Mouse (Mus musculus): ENCODE data around the gene Iqschfp. TPM values are rescaled to one million over a fixed set of nuclear protein-coding genes. Genes with fewer than 3 reads are reported as not detected.
A peak's percentile ranks its signal among the peaks of the same experiment; 100 is the strongest.

Iqschfp gene
- polyA plus RNA-seq, 1 experiment from 2014 or later = 0.10 TPM

GRCm38 (mm10) chr3:68563922-68564321 lies 671.9 kb downstream of the Iqschfp start:
- WGBS = 65% methylated on average over 8 of the region's 8 CpGs
- H3K4me2 ChIP-seq = no peak overlapping the region
- ATAC-seq (ENCODE audit: insufficient read depth, low FRiP score, low read depth) = no peak

GRCm38 (mm10) chr3:68564978-68565674 lies 673.1 kb downstream of the Iqschfp start:
- 75% methylated on average over 10 of the region's 10 CpGs for WGBS
- H3K9ac ChIP-seq = no peak overlapping the region
- no peaks in the 10 kb centered on the region for H3K9me3 ChIP-seq
- no peak overlapping the region for H3K27ac ChIP-seq
- no peaks in the 10 kb centered on the region for H3K27me3 ChIP-seq (replicated peaks)
- H3K4me2 ChIP-seq = no peak overlapping the region
- H3K4me3 ChIP-seq (replicated peaks) = no peak overlapping the region
- no peaks in the 10 kb centered on the region for H3K4me1 ChIP-seq
- H3K36me3 ChIP-seq = no peaks in the 10 kb centered on the region
- ATAC-seq (ENCODE audit: insufficient read depth, low FRiP score, low read depth) = no peak

More at GRCm38 (mm10) chr3:68563922-68564321, 671.9 kb downstream of the Iqschfp start:
- H3K36me3 ChIP-seq = no peaks in the 10 kb centered on the region
- 0 out of 2 replicates have a peak, but pooled peaks cover 2% of the 10 kb centered on the region for H3K4me1 ChIP-seq
- H3K9me3 ChIP-seq = no peaks in the 10 kb centered on the region
- no peak overlapping the region for H3K27ac ChIP-seq
- no peak overlapping the region for H3K4me3 ChIP-seq (replicated peaks)
- no peak overlapping the region for H3K9ac ChIP-seq
- no peaks in the 10 kb centered on the region for H3K27me3 ChIP-seq (replicated peaks)

GRCm38 (mm10) chr3:68565675-68566055 lies 673.6 kb downstream of the Iqschfp start:
- no peak overlapping the region for H3K27ac ChIP-seq
- no peak overlapping the region for H3K9ac ChIP-seq
- no peaks in the 10 kb centered on the region for H3K4me1 ChIP-seq
- no peaks in the 10 kb centered on the region for H3K27me3 ChIP-seq (replicated peaks)
- no peak overlapping the region for H3K4me3 ChIP-seq (replicated peaks)
- WGBS = 77% methylated on average over 4 of the region's 4 CpGs
- H3K36me3 ChIP-seq = no peaks in the 10 kb centered on the region
- no peak overlapping the region for H3K4me2 ChIP-seq
- ATAC-seq (ENCODE audit: insufficient read depth, low FRiP score, low read depth) = no peak
- no peaks in the 10 kb centered on the region for H3K9me3 ChIP-seq

GRCm38 (mm10) chr3:68567581-68567980 lies 675.5 kb downstream of the Iqschfp start:
- no peak overlapping the region for H3K9ac ChIP-seq
- peaks cover 3% of the 10 kb centered on the region; the same call in 1 of the 2 replicates for H3K4me1 ChIP-seq
- H3K9me3 ChIP-seq = no peaks in the 10 kb centered on the region
- H3K36me3 ChIP-seq = no peaks in the 10 kb centered on the region
- no peak overlapping the region for H3K27ac ChIP-seq
- H3K4me3 ChIP-seq (replicated peaks) = no peak overlapping the region
- no peak overlapping the region for H3K4me2 ChIP-seq
- WGBS = 58% methylated on average over 7 of the region's 7 CpGs
- no peaks in the 10 kb centered on the region for H3K27me3 ChIP-seq (replicated peaks)
- no peak for ATAC-seq (ENCODE audit: insufficient read depth, low FRiP score, low read depth)

GRCm38 (mm10) chr3:68568149-68568548 lies 676.1 kb downstream of the Iqschfp start:
- no peak overlapping the region for H3K9ac ChIP-seq
- WGBS = 71% methylated on average over 3 of the region's 3 CpGs
- no peaks in the 10 kb centered on the region for H3K27me3 ChIP-seq (replicated peaks)
- H3K4me3 ChIP-seq (replicated peaks) = no peak overlapping the region
- H3K36me3 ChIP-seq = no peaks in the 10 kb centered on the region
- ATAC-seq (ENCODE audit: insufficient read depth, low FRiP score, low read depth) = no peak
- no peak overlapping the region for H3K27ac ChIP-seq
- peaks cover 3% of the 10 kb centered on the region; the same call in 1 of the 2 replicates for H3K4me1 ChIP-seq
- H3K4me2 ChIP-seq = no peak overlapping the region
- H3K9me3 ChIP-seq = no peaks in the 10 kb centered on the region

- WGBS = 67% methylated on average over 7 of the region's 7 CpGs
- Histone ChIP-seq H3K4me2 (no peak overlapping the region), H3K4me1 (peaks cover 3% of the 10 kb centered on the region; the same call in 1 of the 2 replicates), H3K4me3 (replicated peaks) (no peak overlapping the region), H3K36me3 (no peaks in the 10 kb centered on the region), H3K9me3 (no peaks in the 10 kb centered on the region), H3K9ac (no peak overlapping the region), H3K27me3 (replicated peaks) (no peaks in the 10 kb centered on the region), H3K27ac (no peak overlapping the region)
- no peak for ATAC-seq (ENCODE audit: insufficient read depth, low FRiP score, low read depth)
Measured at GRCm38 (mm10) chr3:68568716-68569115, 676.7 kb downstream of the Iqschfp start.

GRCm38 (mm10) chr3:68570319-68570718 lies 678.3 kb downstream of the Iqschfp start:
- H3K9me3 ChIP-seq = no peaks in the 10 kb centered on the region
- no peak overlapping the region for H3K4me2 ChIP-seq
- no peaks in the 10 kb centered on the region for H3K36me3 ChIP-seq
- ATAC-seq (ENCODE audit: insufficient read depth, low FRiP score, low read depth) = peak; percentile 11; the same call in 1 of the 2 replicates
- no peaks in the 10 kb centered on the region for H3K27me3 ChIP-seq (replicated peaks)
- H3K27ac ChIP-seq = no peak overlapping the region
- WGBS = 44% methylated on average over 4 of the region's 4 CpGs
- H3K9ac ChIP-seq = no peak overlapping the region
- H3K4me1 ChIP-seq = peaks cover 7% of the 10 kb centered on the region
- no peak overlapping the region for H3K4me3 ChIP-seq (replicated peaks)

- peak overlapping the region; percentile 27; the same call in 1 of the 2 replicates for H3K27ac ChIP-seq
- H3K36me3 ChIP-seq = no peaks in the 10 kb centered on the region
- peaks cover 20% of the 10 kb centered on the region for H3K4me1 ChIP-seq
- 27% methylated on average over 28 of the region's 28 CpGs for WGBS
- peak overlapping the region; percentile 44 for H3K4me2 ChIP-seq
- H3K27me3 ChIP-seq (replicated peaks) = no peaks in the 10 kb centered on the region
- peak overlapping the region; percentile 29 for H3K4me3 ChIP-seq (replicated peaks)
- H3K9ac ChIP-seq = no peak overlapping the region
- ATAC-seq (ENCODE audit: insufficient read depth, low FRiP score, low read depth) = peak; percentile 49; the same call in 1 of the 2 replicates
- H3K9me3 ChIP-seq = no peaks in the 10 kb centered on the region
Measured at GRCm38 (mm10) chr3:68572249-68573225, 680.5 kb downstream of the Iqschfp start.

GRCm38 (mm10) chr3:68573226-68573624 lies 681.2 kb downstream of the Iqschfp start:
- Histone ChIP-seq H3K4me3 (replicated peaks) (peak overlapping the region; percentile 20), H3K9me3 (no peaks in the 10 kb centered on the region), H3K27ac (peak overlapping the region; percentile 35), H3K4me2 (peak overlapping the region; percentile 29; the same call in 1 of the 2 replicates), H3K27me3 (replicated peaks) (no peaks in the 10 kb centered on the region), H3K9ac (no peak overlapping the region), H3K4me1 (peaks cover 20% of the 10 kb centered on the region), H3K36me3 (no peaks in the 10 kb centered on the region)
- no peak for ATAC-seq (ENCODE audit: insufficient read depth, low FRiP score, low read depth)
- 62% methylated on average over 3 of the region's 3 CpGs for WGBS

GRCm38 (mm10) chr3:68574097-68574496 lies 682.1 kb downstream of the Iqschfp start:
- Histone ChIP-seq H3K9ac (no peak overlapping the region), H3K9me3 (no peaks in the 10 kb centered on the region), H3K4me2 (peak overlapping the region; percentile 29), H3K27ac (no peak overlapping the region), H3K27me3 (replicated peaks) (no peaks in the 10 kb centered on the region), H3K4me1 (peaks cover 20% of the 10 kb centered on the region), H3K36me3 (no peaks in the 10 kb centered on the region), H3K4me3 (replicated peaks) (no peak overlapping the region; the same call in 1 of the 2 replicates)
- no peak for ATAC-seq (ENCODE audit: insufficient read depth, low FRiP score, low read depth)
- 26% methylated on average over 6 of the region's 8 CpGs for WGBS

GRCm38 (mm10) chr3:68574565-68574964 lies 682.5 kb downstream of the Iqschfp start:
- no peak for ATAC-seq (ENCODE audit: insufficient read depth, low FRiP score, low read depth)
- peak overlapping the region; percentile 29; the same call in 1 of the 2 replicates for H3K4me2 ChIP-seq

More at GRCm38 (mm10) chr3:68574565-68574964, 682.5 kb downstream of the Iqschfp start:
- WGBS = 64% methylated on average over 8 of the region's 8 CpGs
- Histone ChIP-seq H3K36me3 (no peaks in the 10 kb centered on the region), H3K27ac (no peak overlapping the region), H3K4me1 (peaks cover 20% of the 10 kb centered on the region), H3K9me3 (no peaks in the 10 kb centered on the region), H3K27me3 (replicated peaks) (no peaks in the 10 kb centered on the region), H3K9ac (no peak overlapping the region), H3K4me3 (replicated peaks) (no peak overlapping the region)
